Mouse (Mus musculus) kidney, adult 2 months (tissue): Measurements from ENCODE around the gene Gfap.

Experiments used
- CTCF ChIP-seq: fragments of 200-500 bp; conservative IDR thresholded peaks from 2 replicates; pipeline ENCODE4 v1.5.1; 2011; ENCODE audit warnings: low read depth, mild to moderate bottlenecking, control low read depth, low read length, moderate library complexity, mixed read lengths; ENCODE audit not compliant: insufficient read depth, insufficient read length
- POLR2A ChIP-seq: fragments of 200-500 bp; IDR thresholded peaks from one replicate; pipeline ENCODE4 v1.6.1; 2011; ENCODE audit warnings: low read depth, low read length, control low read depth

GRCm38 (mm10) chr11:102890096-102890495, 10.6 kb downstream of the Gfap start:
- TF ChIP-seq CTCF, result no peak
- no peak for TF ChIP-seq POLR2A
